Mouse (Mus musculus): ENCODE data around the gene Sppl3. TPM values are rescaled to one million over a fixed set of nuclear protein-coding genes. Genes with fewer than 3 reads are reported as not detected.

Gene Sppl3
- total RNA-seq, 2 experiments from 2014 or later: 51.9 to 56.5 TPM

DNA sequence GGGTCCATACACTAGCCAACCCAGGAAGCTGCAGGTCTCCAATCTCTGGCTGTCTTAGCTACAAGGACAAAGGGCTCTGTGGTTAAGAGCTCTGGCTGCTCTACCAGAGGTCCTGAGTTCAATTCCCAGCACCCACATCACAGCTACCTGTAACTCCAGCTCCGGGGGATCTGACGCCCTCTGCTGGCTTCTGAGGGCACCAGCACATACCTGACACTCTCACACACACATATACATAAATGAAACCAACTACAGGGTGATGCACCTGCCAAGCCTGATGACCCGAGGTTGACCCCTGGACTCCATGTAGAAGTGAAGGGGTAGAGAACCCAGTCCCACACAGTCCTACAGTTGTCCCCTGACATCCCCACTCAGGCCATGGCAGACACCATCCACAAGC lies 105.5 kb downstream of the Sppl3 start:
- DNase-seq: no peak
- intact Hi-C loops (cut with DNase I): no loop called here

DNA sequence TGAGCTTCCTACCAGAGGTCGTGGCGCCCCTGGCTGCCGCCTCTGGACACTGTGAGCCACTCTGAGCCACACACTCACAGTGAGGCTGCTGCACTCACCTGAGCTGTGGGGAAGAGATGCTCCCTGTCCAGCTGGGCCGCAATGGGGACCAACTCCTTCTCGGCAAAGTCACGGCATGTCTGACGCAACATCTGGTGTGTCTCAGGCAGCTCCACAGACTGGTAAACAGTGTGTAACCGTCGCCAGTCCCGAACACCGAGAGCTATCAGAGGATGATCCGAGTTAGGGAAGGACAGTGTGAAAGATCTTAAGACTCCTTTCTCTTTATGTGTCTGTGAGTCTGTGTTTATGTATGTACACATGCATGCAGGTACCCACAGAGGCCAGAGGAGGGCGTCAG lies 106.5 kb downstream of the Sppl3 start:
- intact Hi-C loops (cut with DNase I): no loop called here
- no peak for DNase-seq

DNA sequence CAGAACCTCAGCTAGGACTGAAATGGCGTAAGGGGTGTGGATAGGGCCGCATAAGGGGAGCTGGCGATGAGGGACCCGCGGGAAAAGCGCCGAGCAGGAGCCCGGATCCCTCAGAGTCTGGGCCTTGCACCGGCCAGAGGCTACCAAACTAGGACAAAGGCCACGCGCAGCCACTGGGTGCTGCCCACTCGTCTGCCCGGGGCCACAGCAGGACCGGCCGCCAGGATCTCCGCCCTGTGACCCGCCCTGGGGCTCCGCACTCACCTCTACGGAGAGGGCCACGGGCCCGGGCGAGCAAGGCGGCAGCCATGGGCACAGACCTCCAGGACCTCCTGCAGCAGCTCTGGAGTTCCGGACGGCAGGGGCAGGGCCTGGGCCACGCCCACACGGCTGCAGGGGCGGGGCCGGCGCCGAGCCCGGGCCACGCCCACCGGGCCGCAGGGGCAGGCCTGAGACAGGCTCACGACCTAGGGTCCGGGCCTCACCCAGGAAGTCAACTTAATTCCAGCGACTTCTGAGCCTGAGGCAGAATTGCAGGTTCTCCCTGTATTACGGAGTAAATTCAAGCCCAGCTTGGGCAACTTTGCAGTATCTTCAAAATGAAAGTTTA lies 108.1 kb downstream of the Sppl3 start, which contains the start of gene Acads:
Acads (minus strand) TSS at position 386 of the 610 bp plus-strand sequence.
- DNase-seq: peak; percentile 88 to 90
- intact Hi-C loops (cut with DNase I): no loop called here

DNA sequence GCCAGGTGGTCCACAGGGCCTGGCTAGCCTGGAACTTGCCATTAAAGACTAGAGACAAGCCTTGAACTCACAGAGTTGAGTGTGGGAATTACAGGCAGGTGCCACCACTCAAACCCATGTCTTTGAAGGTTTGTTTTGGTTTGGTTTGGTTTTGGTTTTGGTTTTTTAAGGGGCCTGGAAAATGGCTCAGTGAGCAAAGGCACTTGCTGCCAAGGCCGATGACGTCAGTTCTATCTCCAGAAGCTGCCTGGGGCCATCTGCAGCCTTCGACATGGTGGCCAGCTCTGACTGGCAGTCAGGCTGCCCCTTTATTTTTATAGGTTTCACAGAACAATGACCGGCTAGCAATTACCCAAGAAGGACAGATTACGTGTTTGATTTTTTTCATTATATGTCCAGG lies 110.0 kb downstream of the Sppl3 start:
- intact Hi-C loops (cut with DNase I): no loop called here

DNA sequence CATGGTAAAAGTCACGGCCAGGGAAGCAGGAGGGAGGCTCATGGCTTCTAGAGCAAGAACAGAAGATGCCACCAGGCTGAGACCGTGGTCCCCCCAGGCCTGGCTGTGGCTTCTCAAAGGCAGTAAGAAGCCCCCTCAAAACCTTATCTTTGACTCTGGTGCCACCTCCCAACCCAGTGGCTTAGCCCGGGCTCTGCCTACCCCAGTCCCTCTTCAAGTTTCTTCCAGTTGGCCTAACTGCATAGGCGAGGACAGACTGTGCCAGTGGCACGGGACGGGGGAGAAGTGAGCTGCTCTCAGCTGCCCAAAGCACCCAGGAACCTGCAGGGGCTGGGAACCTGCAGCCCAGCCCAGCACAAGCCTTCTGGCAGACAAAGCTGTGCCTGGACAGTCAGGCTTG lies 113.8 kb downstream of the Sppl3 start:
- intact Hi-C loops (cut with DNase I): loop anchor here (1.0 to 2.0 kb wide), 3 partner anchors 38 to 112 kb away; no protein-coding TSS in a partner anchor
- DNase-seq: no peak

More for the DNA sequence above, 110.0 kb downstream of the Sppl3 start:
- no peak for DNase-seq

DNA sequence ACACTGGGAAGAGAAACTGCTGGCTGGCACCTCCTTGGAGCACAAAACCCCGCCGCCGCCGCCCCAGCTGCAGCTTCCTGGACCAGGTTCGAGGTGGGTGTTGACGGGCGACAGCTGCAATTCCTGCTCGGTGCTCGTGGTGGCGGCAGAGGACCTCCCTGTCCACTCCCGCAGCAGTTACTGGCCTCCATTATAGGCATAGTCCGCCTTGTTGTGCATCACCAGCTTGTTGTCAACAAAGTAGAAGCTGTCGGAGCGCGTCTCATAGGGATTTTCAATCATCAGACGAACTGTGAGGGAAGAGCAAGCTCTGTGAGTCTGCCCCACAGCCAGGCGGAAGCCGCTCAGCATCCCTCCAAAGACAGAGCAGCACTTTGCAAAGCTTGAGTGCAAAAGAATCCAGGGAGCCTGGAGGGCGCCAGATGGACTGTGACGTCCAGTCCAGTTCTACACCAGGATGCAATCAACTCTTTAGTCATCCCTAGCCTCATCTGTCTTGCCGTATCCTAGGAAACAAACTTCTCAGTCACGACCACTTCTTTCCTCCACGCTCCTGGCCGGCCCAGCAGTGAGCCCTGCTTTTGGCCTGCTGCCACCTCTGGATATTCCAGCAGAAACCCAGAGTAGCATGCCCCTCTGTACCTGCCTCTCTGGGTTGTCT lies 114.4 kb downstream of the Sppl3 start:
- DNase-seq: peak; percentile 90
- intact Hi-C loops (cut with DNase I): loop anchor here (1.0 to 2.0 kb wide), 3 partner anchors 37 to 111 kb away; no protein-coding TSS in a partner anchor

DNA sequence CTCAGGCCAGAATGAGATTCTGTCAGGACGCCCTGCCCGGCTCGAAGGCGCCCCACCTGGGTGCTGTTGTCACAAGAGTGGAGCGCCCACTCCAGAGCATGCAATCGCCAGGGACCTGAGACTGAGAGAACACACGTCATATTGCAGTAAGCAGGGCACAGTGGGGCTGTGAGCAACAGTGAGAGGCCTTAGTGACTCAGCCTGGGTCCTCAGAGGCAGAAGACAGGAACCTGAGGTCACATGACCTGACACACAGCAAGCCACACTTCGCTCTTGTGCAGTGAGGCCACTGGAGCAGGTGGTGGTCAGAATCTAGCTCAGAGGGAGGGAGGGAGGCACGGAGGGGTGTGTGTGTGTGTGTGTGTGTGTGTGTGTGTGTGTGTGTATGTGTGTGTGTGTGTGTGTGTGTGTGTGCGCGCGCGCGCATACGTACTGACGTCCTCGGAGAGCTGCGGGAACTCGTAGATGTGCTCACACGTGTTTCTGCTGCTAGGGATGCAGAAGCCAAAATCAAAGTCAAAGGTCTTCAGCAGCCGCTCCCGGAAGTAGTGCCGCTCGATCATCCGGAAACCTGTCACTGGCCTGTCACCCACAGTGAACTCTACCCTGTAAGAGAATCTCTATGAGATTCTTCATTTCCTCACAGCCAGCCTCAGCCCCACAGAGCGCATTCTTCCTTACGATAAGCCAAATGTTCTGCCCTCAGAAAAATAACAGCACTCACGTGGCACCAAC lies 115.8 kb downstream of the Sppl3 start:
- intact Hi-C loops (cut with DNase I): no loop called here
- DNase-seq: no peak

DNA sequence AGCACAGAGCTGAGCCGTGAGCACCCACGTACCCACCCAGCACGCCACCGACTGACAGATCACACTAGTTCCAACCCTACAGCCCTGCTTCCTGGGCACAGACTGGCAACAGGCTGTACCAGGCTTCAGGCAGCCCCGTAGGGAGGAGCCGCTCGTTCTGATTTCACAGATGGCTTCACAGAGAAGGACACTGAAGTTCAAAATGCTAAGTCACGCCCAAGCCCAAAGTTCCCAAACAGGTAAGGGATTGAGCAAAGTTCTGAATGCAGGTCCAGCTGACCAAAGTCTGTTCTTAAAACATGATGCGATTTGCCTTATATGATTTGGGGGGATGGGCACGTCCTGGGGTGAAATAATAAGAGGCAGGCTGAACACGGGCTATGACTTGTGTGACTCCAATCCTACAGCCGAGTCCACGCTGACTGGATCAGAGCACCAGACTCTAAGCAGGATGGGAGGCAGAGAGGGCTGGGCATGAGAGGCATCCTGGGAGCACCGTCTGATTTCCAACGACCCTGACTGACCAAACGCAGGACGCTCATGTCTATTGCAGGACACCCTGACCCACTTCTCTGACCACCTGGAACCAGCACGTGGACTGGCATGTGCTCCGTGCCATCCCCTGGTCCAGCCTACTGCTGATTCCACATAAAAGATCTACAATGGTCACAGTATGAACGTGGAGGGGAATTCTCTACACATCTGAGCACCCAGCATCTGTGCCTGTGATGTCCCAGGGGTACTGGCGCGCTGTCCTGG lies 116.7 kb downstream of the Sppl3 start:
- intact Hi-C loops (cut with DNase I): no loop called here
- no peak for DNase-seq

DNA sequence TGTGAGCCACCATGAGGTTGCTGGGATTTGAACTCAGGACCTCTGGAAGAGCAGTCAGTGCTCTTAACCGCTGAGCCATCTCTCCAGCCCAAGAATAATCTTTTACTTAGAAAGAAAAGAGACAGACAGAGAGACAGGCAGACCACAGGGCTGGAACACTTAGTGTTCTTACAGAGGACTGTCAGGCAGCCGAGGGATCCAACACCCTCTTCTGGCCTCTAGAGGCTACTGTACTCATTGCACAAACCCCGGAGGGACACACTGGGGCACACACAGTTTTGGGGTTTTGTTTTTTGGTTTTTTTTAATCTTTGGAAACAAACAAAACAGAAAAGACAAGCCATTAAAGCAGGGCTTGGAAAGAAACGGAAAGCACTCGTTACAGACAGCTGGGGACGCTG lies 118.4 kb downstream of the Sppl3 start:
- DNase-seq: no peak
- intact Hi-C loops (cut with DNase I): no loop called here

DNA sequence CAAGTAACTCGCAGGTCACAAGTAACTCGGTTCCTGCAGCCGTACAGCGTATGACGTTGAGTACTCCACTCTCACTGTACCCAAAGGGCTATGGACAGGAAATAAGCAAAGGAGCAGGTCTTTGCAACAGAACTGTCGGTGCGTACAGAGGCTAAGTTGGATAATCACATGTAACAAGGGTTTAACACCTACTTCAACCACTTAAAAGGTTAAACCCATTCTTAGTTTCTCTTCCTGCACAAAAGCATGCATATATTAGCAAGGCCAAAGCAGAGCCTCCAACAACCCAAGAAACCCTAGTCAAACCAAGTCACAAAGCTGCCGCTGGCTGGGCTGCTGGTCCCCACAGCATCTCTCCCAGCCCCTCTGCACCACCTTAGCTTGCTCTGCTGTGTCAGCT lies 121.5 kb downstream of the Sppl3 start:
- intact Hi-C loops (cut with DNase I): loop anchor here (2.0 kb wide), 1 partner anchor 24 kb away; no protein-coding TSS in a partner anchor
- DNase-seq: no peak

DNA sequence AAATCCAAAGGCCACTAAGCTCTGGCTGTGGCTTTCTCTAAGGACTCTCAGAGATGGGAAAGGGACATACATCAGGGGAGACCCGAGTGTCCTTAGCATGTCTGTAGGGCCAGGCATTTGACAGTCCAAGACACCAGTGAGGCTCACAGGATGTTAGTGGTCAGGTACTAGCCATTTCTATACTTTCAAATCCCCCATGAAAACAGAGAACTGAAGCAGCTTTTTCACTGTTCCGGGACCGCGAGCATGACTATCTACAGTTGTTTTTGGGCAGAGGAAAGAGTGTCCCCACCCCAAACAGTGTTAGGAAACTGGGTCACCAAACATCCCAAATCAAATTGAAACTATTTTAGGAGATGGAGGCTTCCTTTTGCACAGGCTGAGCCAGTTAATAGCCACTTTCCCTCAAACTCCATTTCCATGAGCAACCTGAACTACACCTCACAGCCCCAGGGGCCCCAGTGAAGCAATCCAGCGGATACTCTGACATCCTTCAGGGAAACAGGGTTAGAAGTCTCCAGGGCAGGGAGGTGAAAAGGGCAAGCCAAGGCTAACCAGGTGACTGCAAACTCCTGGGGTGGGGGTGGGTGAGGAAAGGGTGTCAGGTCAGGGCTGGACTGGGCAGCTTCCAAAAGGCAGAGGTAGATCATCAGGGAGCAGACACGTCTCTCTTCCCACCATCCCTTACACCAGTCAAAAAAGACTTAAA lies 122.6 kb downstream of the Sppl3 start:
- intact Hi-C loops (cut with DNase I): loop anchor here (2.0 kb wide), 1 partner anchor 23 kb away; no protein-coding TSS in a partner anchor
- no peak for DNase-seq

DNA sequence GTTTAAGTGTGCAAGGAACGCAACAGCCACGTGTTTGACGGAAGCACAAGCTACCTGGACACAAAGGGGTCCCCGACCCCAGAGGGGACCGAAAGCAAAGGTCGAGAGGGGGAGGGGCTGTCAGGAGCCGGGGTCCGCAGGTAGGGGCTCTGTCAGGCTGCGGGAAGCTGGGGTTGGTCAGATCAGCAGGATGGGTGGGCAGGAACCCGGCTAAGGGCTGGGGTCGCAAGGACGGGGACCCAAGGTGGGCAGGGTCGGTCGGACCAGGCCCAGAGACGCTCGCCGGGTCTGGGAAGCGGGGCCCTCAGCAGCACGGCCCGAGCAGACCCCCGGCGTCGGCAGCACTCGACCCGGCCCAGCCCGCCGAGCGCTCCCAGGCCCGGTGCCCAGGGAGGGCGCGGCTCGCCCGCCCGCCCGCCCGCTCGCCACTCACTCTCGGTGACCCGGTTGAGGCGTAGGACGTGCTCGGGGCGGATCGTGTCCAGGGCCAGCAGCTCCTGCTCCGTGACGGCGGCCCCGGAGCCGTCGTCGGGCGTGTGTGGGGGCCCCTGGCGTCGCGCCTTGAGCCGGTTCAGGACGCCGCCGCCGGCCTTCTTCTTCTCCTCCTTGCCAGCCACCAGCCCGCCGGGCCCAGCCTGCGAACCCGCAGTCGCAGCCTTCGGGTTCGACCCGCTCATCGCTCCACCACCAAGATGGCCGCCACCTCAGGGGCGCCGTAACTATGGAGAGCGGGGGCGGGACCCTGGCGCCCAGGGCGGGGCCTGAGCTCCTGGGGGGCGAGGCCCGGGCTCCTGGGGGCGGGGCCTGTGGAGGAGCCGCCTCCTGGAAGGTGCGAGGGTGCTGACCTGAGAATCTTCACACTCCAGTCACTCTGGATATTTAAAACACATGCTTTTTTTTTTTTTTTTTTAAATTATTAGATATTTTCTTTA lies 123.6 kb downstream of the Sppl3 start, which contains the start of gene Unc119b:
Unc119b (minus strand) TSS at position 742 of the 932 bp plus-strand sequence.
- DNase-seq: peak; percentile 90 to 91
- intact Hi-C loops (cut with DNase I): no loop called here

DNA sequence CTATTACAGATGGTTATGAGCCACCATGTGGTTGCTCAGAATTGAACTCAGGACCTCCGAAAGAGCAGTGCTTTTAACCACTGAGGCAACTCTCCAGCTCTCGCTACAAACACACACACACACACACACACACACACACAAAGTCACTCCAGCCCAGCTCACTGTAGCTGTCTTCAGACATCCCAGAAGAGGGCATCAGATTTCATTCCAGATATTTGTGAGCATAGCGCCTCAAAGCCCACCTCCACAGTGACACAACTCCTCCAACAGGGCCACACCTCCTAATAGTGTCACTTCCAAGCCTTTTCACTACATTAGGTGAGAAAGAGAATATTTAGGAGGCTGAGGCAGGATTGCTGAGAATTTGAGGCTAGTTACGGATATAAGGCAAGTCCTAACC lies 128.2 kb downstream of the Sppl3 start:
- DNase-seq: no peak
- intact Hi-C loops (cut with DNase I): no loop called here

DNA sequence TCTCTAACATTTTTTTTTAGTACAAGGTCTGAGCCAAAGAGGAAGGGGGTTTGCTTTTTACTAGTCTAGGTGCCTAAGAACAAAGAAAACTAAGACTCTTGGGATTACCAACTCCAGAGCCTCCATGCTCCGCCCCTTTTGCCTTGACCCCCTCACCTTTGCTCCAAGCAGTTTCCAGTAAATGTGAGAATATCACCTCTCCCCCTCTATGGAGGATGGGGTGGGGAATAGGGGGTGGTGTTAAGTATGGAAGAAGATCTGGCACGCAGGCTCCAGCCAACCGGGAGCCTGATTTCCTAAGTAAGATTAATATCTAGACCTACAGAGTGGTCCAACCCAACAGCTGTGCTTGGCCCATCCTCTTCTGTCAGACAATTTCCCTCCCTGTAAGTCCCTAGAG lies 129.8 kb downstream of the Sppl3 start:
- intact Hi-C loops (cut with DNase I): no loop called here
- no peak for DNase-seq

DNA sequence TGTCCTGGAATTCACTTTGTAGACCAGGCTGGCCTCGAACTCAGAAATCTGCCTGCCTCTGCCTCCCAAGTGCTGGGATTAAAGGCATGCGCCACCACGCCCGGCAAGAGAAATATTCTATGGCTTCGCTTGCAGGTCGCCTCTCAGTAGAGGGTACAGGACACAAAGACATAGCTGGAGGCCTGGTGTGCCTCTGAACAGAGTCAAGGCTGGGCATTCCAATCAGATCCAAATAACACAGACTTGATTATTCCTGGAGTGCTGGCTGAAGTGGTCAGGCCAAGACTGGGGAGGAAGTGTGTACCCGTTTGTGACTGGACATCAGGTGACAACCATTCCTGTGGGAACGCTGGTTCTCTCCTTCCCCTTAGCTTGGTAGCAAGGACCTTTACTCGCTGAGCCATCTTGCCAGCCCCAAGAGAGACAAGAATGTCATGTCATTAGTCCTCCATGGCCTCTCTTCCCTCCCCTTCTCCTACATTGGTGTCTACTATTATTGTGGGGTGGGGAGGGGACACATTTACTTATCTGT lies 131.3 kb downstream of the Sppl3 start:
- intact Hi-C loops (cut with DNase I): no loop called here
- no peak for DNase-seq

DNA sequence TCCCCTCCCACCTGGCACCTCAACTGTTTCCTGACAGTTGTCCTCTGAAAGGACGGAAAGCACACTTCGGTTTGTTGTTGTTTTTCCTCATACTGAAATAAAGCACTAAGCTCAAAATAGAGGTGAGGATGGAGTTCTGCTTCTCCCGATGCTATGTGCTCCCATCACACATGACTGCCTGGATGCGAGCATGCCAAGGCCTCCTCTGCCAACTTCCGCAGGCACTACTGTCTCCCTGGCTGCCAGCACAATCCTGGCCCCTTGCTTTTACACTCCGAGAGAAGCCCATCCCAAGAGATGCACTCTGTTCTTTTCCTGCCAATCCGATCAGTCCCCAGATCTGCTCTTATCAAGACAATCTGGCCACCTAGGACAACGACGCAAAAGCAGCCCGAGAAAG lies 132.6 kb downstream of the Sppl3 start:
- no peak for DNase-seq
- intact Hi-C loops (cut with DNase I): no loop called here

DNA sequence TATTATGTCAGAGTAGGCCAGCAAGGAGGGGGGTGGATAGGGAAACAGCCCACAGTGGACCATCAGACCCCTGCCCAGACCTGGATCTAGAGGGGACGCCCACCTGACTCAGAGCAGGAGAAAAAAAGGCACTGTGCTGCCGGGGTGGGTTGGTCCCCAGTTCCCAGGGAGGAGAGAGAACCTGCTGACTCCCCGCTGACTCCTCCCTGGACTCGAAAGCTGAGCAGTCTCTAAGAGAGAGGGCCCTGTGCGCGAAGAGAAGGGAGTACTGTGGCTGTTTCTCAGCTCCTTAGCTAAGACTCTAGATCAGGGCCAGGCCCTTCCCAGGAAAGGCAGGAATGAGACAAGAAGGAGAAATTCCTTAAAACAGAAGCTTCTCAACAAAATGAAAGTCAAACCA lies 133.5 kb downstream of the Sppl3 start:
- intact Hi-C loops (cut with DNase I): no loop called here

DNA sequence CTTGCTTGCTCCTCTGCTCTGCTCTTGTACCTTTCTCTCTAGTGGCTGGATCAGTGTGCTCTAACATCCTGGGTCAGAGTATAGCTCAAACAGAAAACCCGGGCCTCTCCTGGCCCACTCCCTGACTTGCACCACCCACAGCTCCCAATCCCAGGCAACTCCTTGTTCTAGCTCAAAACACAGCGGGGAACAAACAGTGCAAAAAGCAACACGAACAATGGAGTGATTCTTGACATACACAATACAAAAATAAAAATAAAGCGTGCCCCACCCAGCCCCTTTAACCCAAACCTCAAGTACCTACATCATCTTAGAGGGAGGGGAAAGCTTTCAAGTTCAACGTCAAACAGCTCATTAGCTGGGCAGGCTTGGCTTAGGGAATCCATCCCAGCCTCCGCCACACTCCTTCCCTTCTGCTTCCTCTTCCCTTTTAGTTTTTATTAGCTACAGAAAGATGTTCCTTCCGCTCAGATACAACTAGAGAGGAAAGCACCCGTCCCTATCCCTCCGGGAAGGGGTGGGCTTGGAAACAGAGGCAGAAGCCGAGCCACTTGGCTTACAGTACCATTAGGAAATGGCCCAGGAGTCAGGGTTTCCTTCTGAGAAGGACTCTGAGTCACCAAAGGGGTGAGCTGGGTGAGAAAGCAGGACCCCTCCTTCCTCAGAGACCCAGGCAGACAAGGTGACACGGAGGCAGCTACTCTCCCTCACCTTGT lies 134.5 kb downstream of the Sppl3 start:
- intact Hi-C loops (cut with DNase I): no loop called here
- DNase-seq: no peak

More for the DNA sequence above, 133.5 kb downstream of the Sppl3 start:
- no peak for DNase-seq
